Mouse (Mus musculus): ENCODE data around the gene Agap3. TPM values are rescaled to one million over a fixed set of nuclear protein-coding genes. Genes with fewer than 3 reads are reported as not detected.

Agap3 gene
- total RNA-seq, 2 experiments from 2014 or later = 488 to 490 TPM

DNA sequence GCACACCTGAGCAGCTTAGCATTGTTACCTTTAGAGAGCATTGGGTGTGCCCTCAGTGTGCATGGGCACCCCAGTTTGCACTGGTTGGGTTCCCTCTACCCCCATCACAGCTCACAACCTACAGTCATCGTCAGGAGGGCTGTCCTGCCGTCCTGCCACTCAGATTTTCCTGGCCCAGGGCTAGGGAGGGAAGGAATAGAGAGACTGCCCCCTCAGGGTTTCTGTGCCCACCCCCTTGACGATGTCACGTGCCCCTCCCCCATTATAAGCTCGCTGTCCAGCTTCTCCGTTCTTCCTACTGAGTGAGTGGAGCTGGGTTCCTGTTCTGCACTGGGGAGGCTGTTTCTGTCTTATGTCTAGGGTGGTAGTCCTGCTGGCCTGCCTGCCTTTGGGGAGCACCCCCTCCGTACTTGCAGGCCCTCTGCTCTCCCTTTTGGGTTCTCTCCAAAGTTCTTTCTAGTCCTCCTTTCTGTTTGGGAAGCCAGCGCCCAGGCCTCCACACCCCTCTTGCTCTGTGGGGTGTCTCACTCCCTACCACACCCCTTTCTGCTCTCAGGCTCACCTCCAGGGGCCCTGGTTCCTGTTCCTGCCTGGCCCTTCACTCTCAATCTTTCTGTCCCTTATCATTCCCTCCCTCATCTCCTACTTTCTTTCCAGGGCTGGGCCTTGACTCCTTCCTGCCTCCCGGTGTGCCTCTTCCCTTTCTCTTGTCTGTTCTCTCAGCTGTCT lies 25.3 kb upstream of the Agap3 start:
- intact Hi-C loops (cut with DNase I) = no loop called here
- DNase-seq (ENCODE audit: extremely low spot score in 1 of 2, low spot score in 2 of 2) = peak in 1 of 2 experiments; percentile 45

DNA sequence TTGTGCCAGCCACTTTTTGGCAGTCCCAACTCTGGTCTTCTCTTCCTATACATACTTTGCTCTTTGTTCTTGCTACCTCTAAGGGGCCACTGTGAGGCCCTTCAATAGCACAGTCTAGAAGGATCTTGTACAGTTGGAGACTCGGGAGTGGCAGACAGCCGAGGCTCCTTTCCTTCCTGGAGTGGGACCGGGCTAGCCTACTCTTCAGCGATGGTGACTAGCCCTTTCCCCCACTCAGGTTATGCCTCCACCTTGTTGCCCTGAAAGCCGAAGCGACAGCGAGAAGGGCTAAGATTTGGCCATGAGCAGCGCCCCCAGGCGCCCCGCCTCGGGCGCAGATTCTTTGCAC lies 24.7 kb upstream of the Agap3 start:
- intact Hi-C loops (cut with DNase I) = no loop called here
- DNase-seq (ENCODE audit: extremely low spot score in 1 of 2, low spot score in 2 of 2) = no peak

GRCm38 (mm10) chr5:24427981-24428402 lies 24.0 kb upstream of the Agap3 start:
- intact Hi-C loops (cut with DNase I) = no loop called here
- peak in 1 of 2 experiments; percentile 37 for DNase-seq (ENCODE audit: extremely low spot score in 1 of 2, low spot score in 2 of 2)

DNA sequence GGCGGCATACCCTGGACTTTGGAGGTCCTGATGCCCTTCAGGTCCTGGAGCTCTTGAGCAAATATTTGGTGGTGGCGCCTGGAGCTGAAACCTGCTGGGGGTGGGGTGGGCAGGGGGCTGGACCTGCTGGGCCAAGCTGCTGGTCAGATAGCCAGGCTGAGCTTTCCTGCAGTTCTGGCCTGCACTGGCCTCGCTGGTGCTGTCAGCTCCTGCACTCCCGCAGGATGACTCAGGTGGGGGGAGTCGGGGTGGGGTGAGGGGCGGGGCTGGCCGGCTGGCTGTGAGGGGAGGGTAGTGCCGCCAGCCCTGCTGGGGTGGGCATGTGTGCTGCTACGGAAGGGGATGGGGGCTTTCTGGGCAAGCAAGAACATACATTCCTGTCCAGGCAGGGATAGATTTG lies 23.4 kb upstream of the Agap3 start:
- intact Hi-C loops (cut with DNase I) = no loop called here
- DNase-seq (ENCODE audit: extremely low spot score in 1 of 2, low spot score in 2 of 2) = no peak

GRCm38 (mm10) chr5:24433993-24434392 lies 18.0 kb upstream of the Agap3 start:
- no peak for DNase-seq (ENCODE audit: extremely low spot score in 1 of 2, low spot score in 2 of 2)
- intact Hi-C loops (cut with DNase I) = no loop called here

DNA sequence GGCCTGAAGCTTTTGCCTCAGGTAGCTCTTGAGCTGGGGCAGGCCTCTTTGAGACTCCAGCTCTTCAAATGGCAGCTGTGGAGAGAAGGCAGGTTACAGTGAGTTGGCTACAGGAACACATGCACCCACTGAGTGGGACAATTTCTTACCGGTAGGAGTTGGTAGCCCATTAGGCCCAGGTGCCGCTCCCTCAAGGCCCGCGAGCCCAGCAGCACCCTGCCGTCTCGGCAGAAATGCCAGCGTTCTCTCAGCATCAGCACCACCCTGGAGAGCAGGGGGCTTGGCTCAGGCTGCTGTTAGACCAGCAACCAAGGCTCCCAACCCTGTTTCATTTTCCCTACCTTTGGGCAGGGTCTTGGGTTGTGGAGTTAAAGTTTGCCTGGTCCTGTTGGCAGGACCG lies 10.8 kb upstream of the Agap3 start:
- no peak for DNase-seq (ENCODE audit: extremely low spot score in 1 of 2, low spot score in 2 of 2)
- intact Hi-C loops (cut with DNase I) = no loop called here

- intact Hi-C loops (cut with DNase I) = no loop called here
- DNase-seq (ENCODE audit: extremely low spot score in 1 of 2, low spot score in 2 of 2) = no peak
These were observed 9.9 kb upstream of the Agap3 start for GRCm38 (mm10) chr5:24442029-24442428.

DNA sequence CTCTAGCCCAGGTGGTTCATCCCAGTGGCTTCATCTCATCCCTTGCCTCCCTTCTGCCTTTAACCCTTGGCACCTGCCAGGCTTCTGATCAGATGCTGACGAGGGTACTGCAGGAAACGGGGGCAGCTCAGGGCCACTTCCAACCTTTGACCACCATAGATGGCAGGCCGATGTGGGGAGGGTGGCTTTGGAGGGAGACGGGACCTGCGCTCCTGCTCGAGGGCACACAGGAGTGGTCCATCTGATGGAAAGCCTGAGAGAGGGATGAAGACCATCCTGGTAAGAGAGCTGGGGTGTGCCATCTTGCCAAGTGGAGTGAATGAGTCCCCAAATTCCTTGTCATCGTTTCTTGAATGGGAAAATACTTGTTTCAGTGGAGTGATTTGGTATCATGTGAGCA lies 8.8 kb upstream of the Agap3 start:
- intact Hi-C loops (cut with DNase I) = no loop called here
- DNase-seq (ENCODE audit: extremely low spot score in 1 of 2, low spot score in 2 of 2) = no peak

- intact Hi-C loops (cut with DNase I) = loop anchor here (2.0 kb wide), 1 partner anchor 19 kb away; no protein-coding TSS in a partner anchor
- DNase-seq (ENCODE audit: extremely low spot score in 1 of 2, low spot score in 2 of 2) = peak in 1 of 2 experiments; percentile 45
These were observed 8.1 kb upstream of the Agap3 start for GRCm38 (mm10) chr5:24443927-24444326.

GRCm38 (mm10) chr5:24444746-24445427 lies 7.1 kb upstream of the Agap3 start, which contains the start of gene Fastk:
Gene Fastk (minus strand): TSS chr5:24445287.
- intact Hi-C loops (cut with DNase I) = loop anchor here (2.0 kb wide), 1 partner anchor 20 kb away; no protein-coding TSS in a partner anchor
- peak; percentile 86 to 97 for DNase-seq (ENCODE audit: extremely low spot score in 1 of 2, low spot score in 2 of 2)

GRCm38 (mm10) chr5:24445428-24446080 lies 6.4 kb upstream of the Agap3 start:
- DNase-seq (ENCODE audit: extremely low spot score in 1 of 2, low spot score in 2 of 2) = no peak
- intact Hi-C loops (cut with DNase I) = loop anchor here (2.0 kb wide), 1 partner anchor 21 kb away; no protein-coding TSS in a partner anchor

DNA sequence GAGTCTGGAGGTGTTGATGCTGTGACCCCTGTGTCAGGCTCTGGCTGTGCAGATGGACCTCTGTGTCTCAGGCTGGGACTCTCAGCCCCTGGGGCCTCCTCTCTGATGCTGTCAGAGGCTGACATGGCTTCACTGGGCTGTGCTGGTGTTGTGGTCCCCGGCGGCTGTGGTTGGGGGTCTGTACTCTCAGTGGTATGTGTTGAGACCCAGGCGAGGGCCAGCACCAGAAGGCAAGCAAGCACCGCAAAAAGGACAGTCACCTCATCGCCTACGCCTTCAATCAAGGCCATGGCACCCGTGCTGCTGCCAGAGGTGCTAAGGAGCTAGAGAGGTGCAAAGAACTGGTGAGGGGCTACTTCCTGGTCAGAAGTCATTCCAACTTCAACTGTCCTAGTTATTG lies 5.3 kb upstream of the Agap3 start:
- intact Hi-C loops (cut with DNase I) = no loop called here
- peak in 1 of 2 experiments; percentile 29 for DNase-seq (ENCODE audit: extremely low spot score in 1 of 2, low spot score in 2 of 2)

DNA sequence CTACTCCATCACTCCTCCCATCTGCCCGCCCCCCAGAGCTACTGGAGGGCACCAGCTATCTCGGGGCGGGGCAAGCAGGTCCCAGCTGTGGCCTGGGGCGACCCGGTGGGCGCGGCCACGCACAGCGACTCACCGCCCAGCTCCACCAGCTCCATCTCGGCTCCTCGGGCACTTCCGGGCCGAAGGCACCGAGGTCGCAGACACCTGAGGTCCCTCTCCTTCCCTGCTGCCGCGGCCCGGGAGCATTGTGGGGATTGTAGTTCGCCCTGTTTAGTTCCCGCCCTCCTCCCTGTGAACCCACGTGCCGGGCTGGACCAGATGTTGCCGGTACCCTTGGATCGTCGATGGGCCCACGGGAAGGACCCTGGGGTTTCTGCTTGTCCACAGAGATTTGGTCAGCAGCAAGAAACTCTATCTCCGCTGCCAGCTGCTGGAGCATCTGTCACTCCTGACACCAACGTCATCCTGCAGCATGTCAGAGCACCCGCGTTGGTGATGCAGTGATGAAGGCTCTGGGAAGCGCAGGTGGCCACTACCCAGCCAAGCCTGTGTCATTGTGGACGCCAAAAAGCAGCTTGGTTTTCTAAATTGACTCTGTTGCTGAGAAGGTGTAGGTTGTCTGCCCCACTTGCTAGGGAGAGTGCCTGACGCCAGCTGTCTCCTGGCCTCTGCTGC lies 4.2 kb upstream of the Agap3 start, which contains the start of gene Tmub1:
Gene Tmub1, minus strand, starts transcription at position 231 of the 675 bp plus-strand sequence.
- DNase-seq (ENCODE audit: extremely low spot score in 1 of 2, low spot score in 2 of 2) = peak; percentile 76 to 88
- intact Hi-C loops (cut with DNase I) = no loop called here

DNA sequence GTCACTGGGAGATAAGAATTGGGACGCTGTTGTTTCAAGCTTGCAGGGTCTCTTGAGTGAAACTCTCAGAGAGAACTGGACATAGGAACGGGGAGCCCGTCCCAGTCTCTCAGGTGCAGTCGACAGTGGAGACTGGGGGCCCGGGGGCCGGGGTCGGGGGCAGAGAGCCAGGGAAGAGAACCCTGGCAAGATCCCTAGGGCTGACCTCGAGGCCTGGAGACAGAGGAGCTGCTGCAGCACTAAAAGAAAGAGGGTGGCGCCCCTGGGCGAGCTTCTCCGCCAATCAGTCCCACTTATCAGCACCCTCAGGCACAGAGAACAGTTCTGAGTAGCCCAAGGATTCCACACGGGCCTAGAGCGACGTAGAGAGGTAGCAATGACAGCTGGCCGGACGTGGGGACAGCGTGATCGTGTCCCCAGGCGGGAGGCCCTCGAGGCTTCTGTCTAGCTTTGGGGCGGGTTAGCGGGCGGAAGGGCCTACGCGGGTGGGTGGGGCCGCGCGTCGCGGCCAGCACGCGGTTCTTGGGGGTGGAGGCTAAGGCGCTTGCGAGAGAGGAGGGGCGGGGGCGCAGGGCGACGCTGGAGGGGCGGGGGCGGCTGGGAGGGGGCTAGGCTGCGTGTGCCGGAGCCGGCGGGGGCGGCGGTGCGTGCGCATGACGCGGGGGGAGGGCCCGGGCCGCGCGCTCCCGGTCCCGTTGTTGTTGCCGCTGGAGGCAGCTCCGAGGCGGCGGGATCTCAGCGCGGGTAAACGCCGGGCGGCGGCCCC lies 530 bp upstream of the Agap3 start:
- peak; percentile 81 to 95 for DNase-seq (ENCODE audit: extremely low spot score in 1 of 2, low spot score in 2 of 2)
- intact Hi-C loops (cut with DNase I) = loop anchor here (2.0 kb wide), 1 partner anchor 19 kb away; no protein-coding TSS in a partner anchor

DNA sequence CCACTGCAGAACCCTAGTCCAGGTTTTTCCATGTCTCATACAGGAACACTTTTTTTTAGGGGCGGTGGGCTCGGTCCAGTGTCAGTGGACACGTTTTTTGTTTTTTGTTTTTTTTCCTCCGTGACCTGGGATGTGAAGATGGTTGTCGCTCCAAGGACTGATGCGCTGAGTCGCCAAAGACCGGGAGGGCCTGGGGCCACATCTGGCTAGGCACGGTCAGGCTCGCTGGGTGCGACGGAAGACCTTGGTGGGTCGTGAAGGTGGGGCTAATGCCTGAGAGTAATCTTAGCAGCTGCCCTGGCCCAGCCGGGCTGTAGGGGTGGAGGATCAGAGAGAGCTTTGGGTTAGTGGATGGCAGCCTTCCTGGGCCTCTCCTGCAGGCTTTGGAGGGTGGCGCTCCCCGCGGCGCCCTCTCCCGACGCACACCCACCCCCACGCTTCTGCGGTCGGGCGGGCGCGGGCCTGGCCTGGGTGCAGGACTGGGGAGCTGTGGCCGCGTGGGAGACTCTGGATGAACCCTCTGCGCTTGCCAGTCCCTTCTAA lies 785 bp downstream of the Agap3 start:
- no peak for DNase-seq (ENCODE audit: extremely low spot score in 1 of 2, low spot score in 2 of 2)
- intact Hi-C loops (cut with DNase I) = loop anchor here (2.0 kb wide), 1 partner anchor 18 kb away; no protein-coding TSS in a partner anchor

GRCm38 (mm10) chr5:24453283-24453984 lies 1.5 kb downstream of the Agap3 start:
- intact Hi-C loops (cut with DNase I) = loop anchor here (2.0 kb wide), 1 partner anchor 17 kb away; no protein-coding TSS in a partner anchor
- no peak for DNase-seq (ENCODE audit: extremely low spot score in 1 of 2, low spot score in 2 of 2)

- intact Hi-C loops (cut with DNase I) = loop anchor here (2.0 kb wide), 1 partner anchor 17 kb away; no protein-coding TSS in a partner anchor
- no peak for DNase-seq (ENCODE audit: extremely low spot score in 1 of 2, low spot score in 2 of 2)
These were observed 2.0 kb downstream of the Agap3 start for GRCm38 (mm10) chr5:24453985-24454303.

Measured in left cerebral cortex, postnatal 10 days (tissue).